Mouse (Mus musculus): Measurements from ENCODE around the gene Scrn2.

- no peak for TF ChIP-seq EP300 (IDR thresholded peaks at IDR 0.05; ENCODE audit: insufficient read depth, low read depth, low read length)
- no peak for TF ChIP-seq CTCF (IDR thresholded peaks at IDR 0.05)
Observed at GRCm38 (mm10) chr11:97048090-97048650, 18.4 kb downstream of the Scrn2 start.

Data from heart, adult 2 months (tissue).